Mouse (Mus musculus) kidney, embryonic 16.5 days (tissue): ENCODE results near the gene Kcmf1. TPM values are rescaled to one million over a fixed set of nuclear protein-coding genes. Genes with fewer than 3 reads are reported as not detected.
A peak's percentile ranks its signal among the peaks of the same experiment; 100 is the strongest.

ENCODE experiments used
- ATAC-seq: fragments of 200-750 bp; cut with Nextera tagmentation; 2 replicates; pipeline ENCODE4 v1.8.0; 2017; ENCODE audit warnings: moderate TSS enrichment; ENCODE audit not compliant: low FRiP score, low TSS enrichment
- H3K27ac ChIP-seq: fragments of 300-500 bp; sonication (generic); 2 replicates; pipeline ENCODE4 v1.5.1; 2014; ENCODE audit warnings: low read length
- H3K27me3 ChIP-seq: fragments of 300-500 bp; sonication (generic); 2 replicates; pipeline ENCODE4 v1.6.1; 2014; ENCODE audit warnings: low read length, control low read depth, mixed read lengths; ENCODE audit not compliant: insufficient read depth
- H3K36me3 ChIP-seq: fragments of 300-500 bp; sonication (generic); 2 replicates; pipeline ENCODE4 v1.6.1; 2014; ENCODE audit warnings: low read length, control low read depth, mixed read lengths; ENCODE audit not compliant: insufficient read depth
- H3K4me1 ChIP-seq: fragments of 300-500 bp; sonication (generic); 2 replicates; pipeline ENCODE4 v1.6.1; 2014; ENCODE audit warnings: low read length, control low read depth, mixed read lengths; ENCODE audit not compliant: insufficient read depth
- H3K4me2 ChIP-seq: fragments of 300-500 bp; sonication (generic); replicated peaks from 2 replicates; pipeline ENCODE4 v1.6.1; 2014; ENCODE audit warnings: low read depth, low read length
- H3K4me3 ChIP-seq: fragments of 300-500 bp; sonication (generic); 2 replicates; pipeline ENCODE4 v1.5.1; 2014; ENCODE audit warnings: mild to moderate bottlenecking, low read length
- H3K9ac ChIP-seq: fragments of 300-500 bp; sonication (generic); replicated peaks from 2 replicates; pipeline ENCODE4 v1.6.1; 2014; ENCODE audit warnings: low read length
- H3K9me3 ChIP-seq: fragments of 300-500 bp; sonication (generic); 2 replicates; pipeline ENCODE4 v1.6.1; 2016; ENCODE audit warnings: low read length, control low read depth
- WGBS: fragments of 180-500 bp; shearing (Covaris S2); extraction: QIAGEN DNeasy Blood & Tissue Kit; methylation state at CpG from one replicate; pipeline ENCODE4 v1.1.7; 2014; 5-methylcytosine and 5-hydroxymethylcytosine counted together
- polyA plus RNA-seq: library from polyadenylated mRNA; unstranded; fragments of >200 nt; fragmentation: Nextera tagmentation; extraction: Ambion mirVana; gene quantifications from 2 replicates; pipeline ENCODE4 v1.2.1, GENCODE M21; 2015

The Kcmf1 gene
- polyA plus RNA-seq, 1 experiment from 2014 or later, result 28.9 TPM

DNA sequence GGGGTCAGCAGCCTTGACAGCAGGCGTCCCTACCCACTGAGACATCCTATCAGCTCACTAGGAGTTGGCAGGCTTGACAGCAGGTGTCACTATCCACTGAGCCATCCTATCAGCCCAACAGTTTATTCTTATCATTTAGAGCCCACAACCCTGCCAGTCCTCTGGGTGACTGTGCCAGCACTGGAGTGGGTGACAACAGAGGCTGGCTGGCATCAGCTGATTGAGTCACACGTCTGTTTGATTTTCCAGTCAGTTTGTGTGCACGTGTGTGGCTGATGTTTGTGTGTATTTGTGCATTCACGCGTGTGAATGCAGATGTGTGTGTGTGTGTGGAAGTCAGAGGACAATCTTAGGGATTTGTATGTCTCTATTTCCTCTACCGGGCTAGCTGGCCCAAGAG is 97.7 kb downstream of the Kcmf1 start:
- Histone ChIP-seq H3K9ac (no peak overlapping the region), H3K4me2 (no peak overlapping the region), H3K4me1 (no peaks in the 10 kb centered on the region), H3K4me3 (no peak overlapping the region), H3K36me3 (no peaks in the 10 kb centered on the region), H3K9me3 (no peaks in the 10 kb centered on the region), H3K27ac (no peak overlapping the region), H3K27me3 (no peaks in the 10 kb centered on the region)
- 91% methylated on average over 6 of the region's 6 CpGs for WGBS
- ATAC-seq, result no peak

- Histone ChIP-seq H3K27me3 (no peaks in the 10 kb centered on the region), H3K4me1 (no peaks in the 10 kb centered on the region), H3K36me3 (no peaks in the 10 kb centered on the region), H3K9ac (no peak overlapping the region), H3K9me3 (no peaks in the 10 kb centered on the region), H3K4me2 (no peak overlapping the region), H3K4me3 (no peak overlapping the region), H3K27ac (no peak overlapping the region)
- WGBS, result 63% methylated on average over 2 of the region's 2 CpGs
- no peak for ATAC-seq
Observed at GRCm38 (mm10) chr6:72800641-72801040, 99.1 kb downstream of the Kcmf1 start.

- no peak overlapping the region for H3K27ac ChIP-seq
- no peaks in the 10 kb centered on the region for H3K27me3 ChIP-seq
- no peaks in the 10 kb centered on the region for H3K36me3 ChIP-seq
- no peak overlapping the region for H3K4me2 ChIP-seq
- H3K9me3 ChIP-seq, result no peaks in the 10 kb centered on the region
- no peak for ATAC-seq
- H3K9ac ChIP-seq, result no peak overlapping the region
- no peak overlapping the region for H3K4me3 ChIP-seq
- H3K4me1 ChIP-seq, result no peaks in the 10 kb centered on the region
Observed at GRCm38 (mm10) chr6:72797763-72798162, 102.0 kb downstream of the Kcmf1 start.

DNA sequence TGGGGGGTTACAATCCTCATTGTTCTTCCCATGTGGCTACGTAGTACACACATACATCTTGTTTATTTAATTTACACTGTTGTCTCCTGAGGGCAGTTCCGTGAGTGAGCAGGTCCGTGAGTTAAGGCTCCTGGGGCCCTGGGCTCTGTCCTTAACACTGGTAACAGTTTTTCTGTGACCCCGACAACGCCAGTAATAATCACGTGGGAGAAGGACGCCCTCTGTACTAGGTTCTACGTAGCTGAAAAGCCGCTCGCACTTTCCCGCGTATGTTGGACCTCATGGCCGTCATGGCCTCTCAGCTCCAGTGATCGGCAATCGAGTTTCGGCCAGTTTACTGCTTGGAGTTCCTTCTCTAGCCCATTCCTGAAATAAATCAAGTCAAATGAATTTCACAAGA is 104.3 kb downstream of the Kcmf1 start:
- Histone ChIP-seq H3K9me3 (no peaks in the 10 kb centered on the region), H3K4me1 (no peaks in the 10 kb centered on the region), H3K27ac (no peak overlapping the region), H3K4me3 (no peak overlapping the region), H3K36me3 (no peaks in the 10 kb centered on the region), H3K9ac (no peak overlapping the region), H3K27me3 (no peaks in the 10 kb centered on the region), H3K4me2 (peak overlapping the region; percentile 13)
- ATAC-seq, result no peak
- 44% methylated on average over 16 of the region's 16 CpGs for WGBS

GRCm38 (mm10) chr6:72794870-72795269 is 104.9 kb downstream of the Kcmf1 start:
- no peak overlapping the region for H3K4me3 ChIP-seq
- H3K27ac ChIP-seq, result no peak overlapping the region; the same call in 1 of the 2 replicates
- no peak overlapping the region for H3K4me2 ChIP-seq
- H3K9me3 ChIP-seq, result no peaks in the 10 kb centered on the region
- H3K4me1 ChIP-seq, result no peaks in the 10 kb centered on the region
- no peak overlapping the region for H3K9ac ChIP-seq
- WGBS, result 51% methylated on average over 7 of the region's 7 CpGs
- H3K36me3 ChIP-seq, result no peaks in the 10 kb centered on the region
- H3K27me3 ChIP-seq, result no peaks in the 10 kb centered on the region
- peak; percentile 69; the same call in 1 of the 2 replicates for ATAC-seq

GRCm38 (mm10) chr6:72792641-72793040 is 107.1 kb downstream of the Kcmf1 start:
- no peak overlapping the region for H3K27ac ChIP-seq
- H3K36me3 ChIP-seq, result no peaks in the 10 kb centered on the region
- H3K4me3 ChIP-seq, result no peak overlapping the region
- WGBS, result 94% methylated on average over 8 of the region's 8 CpGs
- ATAC-seq, result no peak
- no peak overlapping the region for H3K9ac ChIP-seq
- H3K9me3 ChIP-seq, result no peaks in the 10 kb centered on the region
- H3K4me2 ChIP-seq, result no peak overlapping the region
- H3K4me1 ChIP-seq, result no peaks in the 10 kb centered on the region
- H3K27me3 ChIP-seq, result no peaks in the 10 kb centered on the region

Other genes with a start within 250 kb of the Kcmf1 start
- gene Tcf7l1, start 110.7 kb downstream of the Kcmf1 start, polyA plus RNA-seq, result 31.5 and 35.6 TPM in 2 replicates
- gene Tmsb10, start 58.8 kb upstream of the Kcmf1 start, polyA plus RNA-seq, result 1,506 and 1,750 TPM in 2 replicates